9 mouse cellular contexts compared by ENCODE assay signal in genomic region chr2:172831762-172832161, GRCm38 (mm10).
DNase-seq lines count a peak whose midpoint lies in the region; ATAC-seq and TF ChIP-seq lines count a peak whose summit lies in the region.
"Had no signal": no experiment of that assay in that cellular context is flagged by ENCODE, and none has a peak within 500 bp of the region (broad histone marks: within the 10 kb centered on the region; RNA-seq: fewer than 3 reads in every experiment).

No protein-coding gene starts in this region.

- no peak overlapping the region for H3K9ac ChIP-seq in MEL (ENCODE audit: control insufficient read depth, low read depth, low read length, poor library complexity, severe bottlenecking)
- no peak overlapping the region for H3K9ac ChIP-seq in forebrain, embryonic 15.5 days (replicated peaks)
- H3K9ac ChIP-seq in hindbrain, embryonic 13.5 days = no peak overlapping the region
- H3K9ac ChIP-seq: hindbrain, embryonic 15.5 days had no signal

- no peak overlapping the region for H3K4me3 ChIP-seq in MEL (ENCODE audit: control insufficient read depth in 1 of 2, insufficient read depth in 1 of 2, low read depth in 2 of 2, low read length in 2 of 2)
- no peak overlapping the region for H3K4me3 ChIP-seq in forebrain, embryonic 15.5 days
- no peak overlapping the region for H3K4me3 ChIP-seq in hindbrain, embryonic 13.5 days
- H3K4me3 ChIP-seq: hindbrain, embryonic 15.5 days had no signal

- no peak overlapping the region for H3K27ac ChIP-seq in MEL (ENCODE audit: control insufficient read depth, low read depth, low read length)
- H3K27ac ChIP-seq in forebrain, embryonic 15.5 days (replicated peaks) = no peak overlapping the region
- H3K27ac ChIP-seq in hindbrain, embryonic 13.5 days = no peak overlapping the region
- H3K27ac ChIP-seq: hindbrain, embryonic 15.5 days had no signal

- H3K27me3 ChIP-seq in MEL (ENCODE audit: control insufficient read depth in 1 of 2, insufficient read depth in 2 of 2, low read length in 2 of 2) = no peaks in the 10 kb centered on the region
- H3K27me3 ChIP-seq in forebrain, embryonic 15.5 days = no peaks in the 10 kb centered on the region
- peaks cover 23% of the 10 kb centered on the region for H3K27me3 ChIP-seq in hindbrain, embryonic 13.5 days
- H3K27me3 ChIP-seq: hindbrain, embryonic 15.5 days had no signal

- peak; percentile 51; the same call in 1 of the 2 replicates for ATAC-seq in forebrain, embryonic 15.5 days (replicated peaks)
- peak; percentile 49 for ATAC-seq in hindbrain, embryonic 13.5 days (ENCODE audit: low FRiP score)

- DNase-seq in MEL (ENCODE audit: low read depth, low spot score) = peak; percentile 10
- peak; percentile 21 for DNase-seq in cerebellum, adult 11 months
- peak; percentile 56 to 59 for DNase-seq in layer of hippocampus, postnatal 36 days
- peak; percentile 70 for DNase-seq in lung, postnatal 25 days (ENCODE audit: low spot score)
- DNase-seq in right cerebral cortex, adult 2 months (ENCODE audit: low spot score in 2 of 2) = peak; percentile 67 to 69
- peak; percentile 51 for DNase-seq in urinary bladder, postnatal 10 days (ENCODE audit: low spot score)

- no peaks in the 10 kb centered on the region for H3K36me3 ChIP-seq in MEL (ENCODE audit: control insufficient read depth in 1 of 2, insufficient read depth in 2 of 2, low read length in 2 of 2)
- no peaks in the 10 kb centered on the region for H3K36me3 ChIP-seq in forebrain, embryonic 15.5 days
- H3K36me3 ChIP-seq in hindbrain, embryonic 13.5 days = no peaks in the 10 kb centered on the region
- H3K36me3 ChIP-seq: hindbrain, embryonic 15.5 days had no signal

- TF ChIP-seq EP300 in MEL (IDR thresholded peaks at IDR 0.05; ENCODE audit: low read depth in 1 of 2, low read length in 2 of 2) = no peak

- no peaks in the 10 kb centered on the region for H3K4me1 ChIP-seq in MEL (ENCODE audit: control insufficient read depth in 1 of 2, insufficient read depth in 2 of 2, low read length in 2 of 2)
- H3K4me1 ChIP-seq in forebrain, embryonic 15.5 days = 0 out of 2 replicates have a peak, but pooled peaks cover 2% of the 10 kb centered on the region
- 0 out of 2 replicates have a peak, but pooled peaks cover 7% of the 10 kb centered on the region for H3K4me1 ChIP-seq in hindbrain, embryonic 13.5 days (replicated peaks)
- H3K4me1 ChIP-seq: hindbrain, embryonic 15.5 days had no signal

- TF ChIP-seq CTCF in MEL (IDR thresholded peaks at IDR 0.05 in 2 of 3, conservative IDR thresholded peaks at IDR 0.05 in 1 of 3; ENCODE audit: control insufficient read depth in 1 of 3, insufficient read depth in 1 of 3, low read depth in 2 of 3, low read length in 3 of 3, poor library complexity in 1 of 3, severe bottlenecking in 1 of 3) = peak; percentile 28 to 64 (median 38); a peak in 5 of 6 replicates

- no peak overlapping the region for H3K4me2 ChIP-seq in forebrain, embryonic 15.5 days (replicated peaks)
- H3K4me2 ChIP-seq in hindbrain, embryonic 13.5 days = no peak overlapping the region
- H3K4me2 ChIP-seq: hindbrain, embryonic 15.5 days had no signal

- 24% methylated on average over 5 of the region's 5 CpGs for WGBS in forebrain, embryonic 15.5 days
- 19% methylated on average over 5 of the region's 5 CpGs for WGBS in hindbrain, embryonic 13.5 days

- H3K79me2 ChIP-seq in MEL (ENCODE audit: control insufficient read depth, insufficient read depth, low read length, poor library complexity) = no peaks in the 10 kb centered on the region

- H3K9me3 ChIP-seq in MEL (replicated peaks; ENCODE audit: insufficient read depth, low read length) = no peaks in the 10 kb centered on the region
- H3K9me3 ChIP-seq in forebrain, embryonic 15.5 days = no peaks in the 10 kb centered on the region
- no peaks in the 10 kb centered on the region for H3K9me3 ChIP-seq in hindbrain, embryonic 13.5 days
- H3K9me3 ChIP-seq: hindbrain, embryonic 15.5 days had no signal

- TF ChIP-seq POLR2A in MEL (IDR thresholded peaks at IDR 0.05; ENCODE audit: control insufficient read depth in 1 of 2, insufficient read depth in 1 of 2, low read depth in 1 of 2, low read length in 2 of 2, poor library complexity in 1 of 2) = no peak

- TF ChIP-seq RAD21 in MEL (IDR thresholded peaks at IDR 0.05; ENCODE audit: low read depth, low read length) = peak; percentile 28

TF ChIP-seq in MEL, 35 proteins besides CTCF, POLR2A, EP300 and RAD21:
- TF ChIP-seq SMC3 (IDR thresholded peaks at IDR 0.05; ENCODE audit: low read depth, low read length) (peak; percentile 41), TBP (IDR thresholded peaks at IDR 0.05; ENCODE audit: low read depth, low read length) (no peak)

Comparison
In these comparisons a context has a peak if more than half of its experiments do, and no peak if none do; other contexts are left out.
1. DNase-seq: peak in every context shown above with its lines; median percentile 70 in lung, postnatal 25 days; 68 in right cerebral cortex, adult 2 months; 58 in layer of hippocampus, postnatal 36 days; 51 in urinary bladder, postnatal 10 days; 21 in cerebellum, adult 11 months; 10 in MEL.